Mouse (Mus musculus) skeletal muscle tissue, adult 2 months (tissue): ENCODE results near the gene Rnf212b.
A peak's percentile ranks its signal among the peaks of the same experiment; 100 is the strongest.

ENCODE experiments used
- DNase-seq: peaks from one replicate; pipeline ENCODE4 v3.0.0-alpha.2; 2012; ENCODE audit warnings: low read depth, low spot score

Gene Rnf212b

DNA sequence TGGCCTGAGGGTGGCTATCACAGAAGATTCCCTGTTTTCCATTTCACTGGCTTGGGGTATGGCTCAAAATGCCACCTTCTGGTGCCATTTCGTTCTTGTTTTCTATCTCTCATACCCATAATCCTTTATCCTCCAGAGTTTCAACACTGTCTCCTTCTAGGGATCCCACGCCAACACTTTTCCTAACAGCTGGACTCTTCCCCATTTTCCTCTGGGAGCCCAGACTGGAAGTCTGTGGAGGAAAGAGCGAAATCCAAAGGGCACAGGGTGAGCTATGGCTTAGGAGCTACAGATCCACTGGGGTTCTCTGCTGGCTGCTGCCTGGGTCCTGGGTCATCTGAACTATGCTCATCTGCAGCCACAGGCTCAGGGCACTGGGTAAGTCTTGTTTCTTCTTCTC, 60.2 kb downstream of the Rnf212b start:
- no peak for DNase-seq

DNA sequence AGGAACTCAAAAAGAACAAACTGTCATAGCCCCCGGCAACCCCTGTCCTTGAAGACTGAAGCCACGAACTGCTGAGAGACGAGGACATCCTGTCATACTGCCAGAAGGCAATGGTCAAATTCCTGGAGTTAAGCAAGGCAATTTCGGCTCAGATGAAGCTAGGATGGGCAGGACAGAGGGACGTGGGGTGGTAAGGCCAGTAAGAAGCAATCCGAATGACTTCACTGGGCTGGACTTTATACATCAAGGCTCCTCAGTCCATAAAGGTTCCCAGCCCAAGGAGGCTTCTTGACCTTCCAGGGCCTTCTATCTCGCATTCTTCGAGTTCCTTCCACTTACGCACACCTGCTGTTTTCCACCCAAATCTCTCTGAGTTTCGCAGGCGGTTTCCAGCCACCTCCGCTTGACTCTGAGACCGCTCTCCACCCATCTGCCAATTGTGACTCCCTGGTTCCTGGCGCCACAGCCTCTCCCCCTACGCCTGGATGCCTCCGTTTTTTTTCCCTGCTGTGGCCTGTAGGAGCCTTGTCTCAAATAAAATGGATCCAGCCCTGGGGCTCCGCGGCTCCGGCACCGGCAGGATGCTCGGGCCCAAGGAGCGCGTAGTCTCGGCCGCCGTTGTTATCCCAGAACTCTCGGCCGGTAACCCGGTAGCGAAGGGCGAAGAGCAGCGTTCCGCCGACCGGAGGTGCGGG, 62.0 kb downstream of the Rnf212b start:
- no peak for DNase-seq

DNA sequence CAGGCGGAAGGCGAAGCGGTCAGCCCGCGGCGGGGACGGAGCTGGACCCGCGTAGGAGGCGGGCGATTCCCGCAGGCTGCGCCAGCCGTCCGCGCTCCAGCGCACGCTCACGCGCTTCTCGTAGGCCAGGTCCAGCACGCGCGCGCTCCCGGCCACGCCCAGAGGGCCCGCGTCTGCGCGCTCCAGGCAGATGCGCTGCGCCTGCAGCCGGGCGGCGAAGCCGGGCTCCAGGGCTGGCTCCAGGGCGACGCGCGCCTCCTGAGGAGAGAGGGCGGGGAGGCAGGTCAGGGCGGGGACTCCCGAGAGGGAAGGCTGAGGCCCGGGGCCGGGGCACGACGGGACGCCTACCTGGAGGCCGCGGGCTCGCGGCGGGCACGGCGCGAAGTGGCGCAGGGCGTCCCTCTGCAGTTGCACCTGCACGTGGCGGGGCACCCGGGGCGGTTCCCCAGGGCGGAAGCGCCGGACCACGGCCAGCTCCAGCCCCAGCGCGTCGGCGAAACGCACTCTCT, 62.7 kb downstream of the Rnf212b start:
- DNase-seq, result peak; percentile 80

DNA sequence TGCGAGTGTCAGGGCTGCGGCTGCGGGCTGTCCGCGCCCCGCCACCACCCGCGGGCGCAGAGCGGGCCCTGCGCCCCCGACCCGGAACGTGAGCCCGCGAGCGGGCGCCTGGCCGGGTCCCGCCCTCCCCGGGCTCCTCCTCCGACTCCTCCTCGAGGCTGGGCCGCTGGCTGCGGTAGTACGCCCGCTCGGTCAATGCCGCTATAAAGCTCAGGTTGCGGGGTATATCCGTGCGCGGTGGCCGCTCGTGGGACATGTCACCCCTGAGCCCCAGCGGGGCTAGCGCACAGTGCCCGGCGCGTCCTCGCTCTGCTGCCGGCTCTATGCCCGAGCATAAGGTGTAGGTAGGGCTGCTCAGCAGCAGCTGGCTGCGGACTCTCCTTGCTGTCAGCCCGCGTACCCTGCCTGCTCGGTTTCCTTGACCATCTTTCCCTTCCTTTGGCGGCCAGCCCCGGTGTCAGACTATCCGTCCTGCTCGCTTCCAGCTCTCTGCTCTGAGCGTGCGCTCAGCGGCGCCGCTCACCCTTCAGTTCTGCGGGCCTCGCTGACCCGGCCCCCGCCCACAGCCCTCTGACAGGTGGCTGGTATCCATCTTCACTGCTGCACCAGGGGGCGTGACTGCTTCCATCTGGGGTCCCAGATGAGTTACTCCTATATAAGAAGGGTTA, 63.2 kb downstream of the Rnf212b start, which contains the start of gene Ppp1r3e:
Ppp1r3e (minus strand) TSS at position 503 of the 668 bp plus-strand sequence.
- peak; percentile 47 for DNase-seq

DNA sequence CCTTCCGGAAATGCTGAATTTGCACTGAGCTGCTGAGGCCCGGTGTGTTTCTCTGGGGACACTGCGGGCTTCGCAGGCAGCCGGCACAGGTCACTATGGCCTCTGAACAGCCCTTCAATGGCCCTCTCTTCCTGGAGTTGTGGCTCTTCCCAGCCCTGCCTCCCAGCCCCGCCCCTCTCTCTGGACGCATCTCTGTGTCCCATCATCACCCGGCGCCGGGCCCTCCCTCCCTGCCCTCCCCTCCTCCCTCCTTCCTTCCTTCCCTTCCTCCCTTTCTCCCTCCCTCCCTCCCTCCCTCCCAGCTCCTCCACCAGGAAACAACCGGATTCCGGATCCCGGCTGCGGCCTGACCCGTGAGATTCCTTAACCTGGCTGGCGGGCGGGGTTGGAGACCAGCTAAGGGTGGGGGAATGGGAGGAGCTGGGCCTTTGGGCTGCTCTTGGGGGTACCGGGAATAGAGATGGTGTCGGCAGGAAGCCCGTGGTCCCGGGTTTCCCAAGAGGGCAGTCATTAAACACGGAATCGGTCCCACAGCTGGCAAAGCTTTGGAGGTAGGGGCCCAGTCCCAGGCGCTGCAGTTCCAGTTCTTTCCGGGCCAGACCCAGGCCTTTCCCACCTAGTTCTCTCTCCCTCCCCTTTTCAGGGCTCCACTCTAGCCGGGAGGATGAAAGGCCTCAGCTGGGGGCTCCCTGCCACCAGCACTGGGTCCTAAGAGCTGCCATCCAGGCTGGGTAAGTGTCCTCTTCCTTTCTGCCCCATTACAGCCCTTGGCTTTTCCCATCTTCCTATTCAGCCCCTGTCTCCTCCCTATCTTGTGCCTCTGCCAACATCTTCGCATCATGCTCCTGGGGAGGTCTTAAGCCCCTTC, 69.4 kb downstream of the Rnf212b start, which contains the start of the genes Bcl2l2 and Gm20521:
Bcl2l2 (plus strand) TSS at position 224 of the 868 bp plus-strand sequence.
Gm20521 (plus strand) TSS at position 288 of the 868 bp plus-strand sequence.
- DNase-seq, result peak; percentile 82

DNA sequence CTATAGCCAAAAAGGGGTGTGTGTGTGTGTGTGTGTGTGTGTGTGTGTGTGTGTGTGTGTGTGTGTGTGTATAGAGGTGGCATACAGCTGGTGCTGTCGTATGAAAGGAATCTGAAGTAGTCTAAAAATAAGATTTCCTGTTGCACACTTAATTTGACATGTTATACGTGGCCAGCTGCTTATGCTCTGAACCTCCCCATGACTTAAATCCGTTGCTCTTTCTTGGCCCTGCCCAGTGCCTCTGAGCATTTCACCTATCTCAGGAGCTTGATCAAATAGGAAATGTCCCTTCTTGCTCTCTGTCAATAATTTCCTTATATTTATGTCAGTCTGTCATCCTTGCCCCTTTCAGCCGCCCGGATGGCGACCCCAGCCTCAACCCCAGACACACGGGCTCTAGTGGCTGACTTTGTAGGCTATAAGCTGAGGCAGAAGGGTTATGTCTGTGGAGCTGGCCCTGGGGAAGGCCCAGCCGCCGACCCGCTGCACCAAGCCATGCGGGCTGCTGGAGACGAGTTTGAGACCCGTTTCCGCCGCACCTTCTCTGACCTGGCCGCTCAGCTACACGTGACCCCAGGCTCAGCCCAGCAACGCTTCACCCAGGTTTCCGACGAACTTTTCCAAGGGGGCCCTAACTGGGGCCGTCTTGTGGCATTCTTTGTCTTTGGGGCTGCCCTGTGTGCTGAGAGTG, 70.2 kb downstream of the Rnf212b start:
- no peak for DNase-seq

DNA sequence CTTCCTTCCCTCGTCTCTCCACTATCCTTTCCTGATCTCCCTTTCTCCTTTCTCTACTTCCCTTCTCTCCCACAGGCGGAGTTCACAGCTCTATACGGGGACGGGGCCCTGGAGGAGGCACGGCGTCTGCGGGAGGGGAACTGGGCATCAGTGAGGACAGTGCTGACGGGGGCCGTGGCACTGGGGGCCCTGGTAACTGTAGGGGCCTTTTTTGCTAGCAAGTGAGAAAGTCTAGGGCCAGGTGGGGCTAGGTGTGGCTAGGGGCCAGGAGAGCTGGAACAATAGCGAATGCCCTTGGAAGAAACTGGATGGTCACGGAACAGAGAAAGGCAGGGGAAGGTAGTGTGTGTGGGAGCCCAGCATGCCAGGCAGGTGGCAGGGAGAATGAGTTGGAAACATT, 71.4 kb downstream of the Rnf212b start:
- DNase-seq, result no peak

DNA sequence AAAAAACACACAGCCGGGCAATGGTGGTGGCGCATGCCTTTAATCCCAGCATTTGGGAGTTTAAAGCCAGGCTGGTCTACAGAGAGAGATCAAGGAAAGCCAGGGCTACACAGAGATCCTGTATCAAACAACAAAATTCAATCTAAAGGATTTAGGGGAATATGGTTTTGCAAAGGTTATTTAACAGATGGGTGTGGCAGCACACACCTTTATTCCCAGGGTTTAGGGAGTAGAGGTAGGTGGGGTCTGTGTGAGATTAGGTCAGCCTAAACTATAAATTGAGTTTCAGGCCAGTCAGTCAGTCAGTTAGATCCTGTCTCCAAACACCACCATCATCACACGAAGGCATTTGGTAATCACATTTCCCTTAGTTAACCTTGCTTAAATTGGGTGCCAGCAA, 78.3 kb downstream of the Rnf212b start, which contains the start of gene Pabpn1:
Pabpn1 (plus strand) TSS at position 301 of the 400 bp plus-strand sequence.
- no peak for DNase-seq

DNA sequence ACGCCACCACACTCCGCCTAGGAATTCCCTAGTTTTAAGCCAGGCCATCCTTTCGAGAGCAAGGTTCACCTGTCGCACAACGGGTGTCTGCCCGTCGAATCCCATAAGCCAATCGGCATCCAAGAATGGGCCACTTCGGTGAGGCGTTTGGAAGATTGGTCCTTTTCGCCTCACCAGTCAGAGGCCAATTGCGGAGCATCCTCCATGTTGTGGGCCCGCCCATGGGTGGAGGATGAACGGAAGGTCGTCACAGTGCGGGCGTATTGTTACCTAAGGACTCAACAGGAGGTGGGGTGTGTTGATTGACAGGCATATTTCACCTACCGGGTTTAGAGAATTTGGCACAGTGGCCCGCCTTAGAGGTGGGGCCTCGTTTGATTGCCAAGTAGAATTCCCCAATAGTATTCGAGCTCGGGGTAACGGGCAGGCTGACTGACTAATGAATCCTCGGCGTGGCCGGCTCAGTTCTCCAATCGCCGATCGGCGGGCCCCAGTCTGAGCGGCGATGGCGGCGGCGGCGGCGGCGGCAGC, 79.8 kb downstream of the Rnf212b start:
- peak; percentile 99 for DNase-seq

DNA sequence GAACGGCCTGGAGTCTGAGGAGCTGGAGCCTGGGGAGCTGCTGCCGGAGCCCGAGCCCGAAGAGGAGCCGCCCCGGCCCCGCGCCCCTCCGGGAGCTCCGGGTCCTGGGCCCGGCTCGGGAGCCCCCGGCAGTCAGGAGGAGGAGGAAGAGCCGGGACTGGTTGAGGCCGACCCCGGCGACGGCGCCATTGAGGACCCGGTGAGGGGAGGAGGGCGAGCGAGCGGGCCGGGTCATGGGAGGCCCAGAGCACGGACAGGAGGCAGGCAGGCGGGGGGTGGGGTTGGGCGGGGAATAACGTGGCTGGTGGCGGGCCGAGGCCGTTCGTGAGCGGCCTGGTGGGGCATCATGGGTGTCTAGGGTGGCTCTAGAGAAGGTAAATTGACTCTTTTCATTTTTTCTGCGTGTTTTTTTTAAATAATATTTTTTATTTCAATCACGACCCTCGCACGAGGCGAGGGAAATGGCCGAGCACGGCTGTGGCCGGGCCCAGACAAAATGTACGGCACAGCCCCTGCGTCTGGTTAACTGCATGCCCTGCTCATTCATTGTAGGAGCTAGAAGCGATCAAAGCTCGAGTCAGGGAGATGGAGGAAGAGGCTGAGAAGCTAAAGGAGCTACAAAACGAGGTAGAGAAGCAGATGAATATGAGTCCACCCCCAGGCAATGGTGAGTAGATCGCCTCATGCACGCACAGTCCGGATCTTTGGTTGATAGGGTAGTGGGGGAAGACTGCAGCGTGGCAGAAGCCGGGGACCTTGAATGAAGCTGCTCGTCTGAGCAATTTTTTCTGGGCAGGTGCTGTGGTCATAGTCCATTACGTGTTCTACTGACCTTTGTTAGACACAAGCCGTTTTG, 80.6 kb downstream of the Rnf212b start:
- no peak for DNase-seq

DNA sequence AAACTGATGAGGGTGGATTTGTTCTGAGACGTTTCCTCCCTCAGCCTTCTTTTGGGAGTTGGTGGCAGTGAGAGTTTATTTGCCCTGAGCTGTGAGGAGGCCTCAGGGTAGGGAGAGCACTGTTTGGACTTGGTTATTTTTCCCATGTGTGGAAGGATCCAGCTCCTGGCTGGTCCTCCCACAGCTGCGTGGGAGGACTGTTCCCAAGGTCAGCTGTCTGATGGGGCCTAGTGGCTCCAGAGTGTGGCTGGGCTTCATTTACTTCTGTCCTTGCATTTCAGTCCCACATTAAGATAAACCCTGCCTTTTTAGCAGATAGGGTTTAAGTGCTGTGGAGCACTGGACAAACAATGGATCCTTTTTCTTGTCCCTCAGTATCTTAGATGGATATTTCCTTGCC, 83.5 kb downstream of the Rnf212b start:
- DNase-seq, result no peak

DNA sequence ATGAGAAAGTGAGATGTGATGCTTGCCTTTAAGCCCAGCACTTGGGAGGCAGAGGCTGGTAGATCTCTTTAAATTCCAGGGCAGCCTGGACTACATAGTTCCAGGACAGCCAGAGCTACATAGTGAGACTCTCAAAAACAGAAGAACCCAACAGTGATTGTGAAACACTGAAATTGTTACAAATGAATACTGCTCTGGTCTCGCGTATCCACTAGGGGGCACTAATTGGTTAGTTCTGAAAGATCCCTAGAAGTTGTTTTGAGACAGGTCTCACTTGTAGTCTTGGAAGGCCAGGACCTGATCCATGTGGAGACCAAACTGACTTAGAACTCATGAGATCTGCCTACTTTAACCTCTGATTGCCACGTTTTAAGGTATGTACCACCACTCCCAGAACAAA, 86.4 kb downstream of the Rnf212b start:
- peak; percentile 73 for DNase-seq

DNA sequence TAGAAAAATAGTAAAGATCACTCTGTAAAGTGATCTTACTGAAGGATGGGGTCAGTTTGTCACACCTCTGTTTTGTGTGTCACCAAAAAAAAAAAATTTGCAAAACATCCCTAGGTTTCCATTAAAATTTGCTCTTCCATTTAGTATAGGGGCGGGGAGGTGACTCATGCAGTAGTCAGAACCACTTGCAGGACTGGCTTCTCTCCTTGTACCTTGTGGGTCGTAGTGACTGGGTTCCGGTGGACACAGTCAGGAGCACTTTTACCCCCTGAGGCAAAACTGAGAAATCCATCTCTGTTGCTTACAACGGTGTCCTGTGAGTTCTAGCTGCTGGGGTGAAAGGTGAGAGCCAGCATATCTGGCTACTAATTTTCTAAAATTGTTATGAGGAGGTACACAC, 89.7 kb downstream of the Rnf212b start:
- DNase-seq, result no peak
